Mouse (Mus musculus) embryonic facial prominence, embryonic 15.5 days (tissue): ENCODE results near the gene Tmie. TPM values are rescaled to one million over a fixed set of nuclear protein-coding genes. Genes with fewer than 3 reads are reported as not detected.

Experiments
- ATAC-seq: fragments of 200-750 bp; cut with Nextera tagmentation; 2 replicates; pipeline ENCODE4 v1.8.0; 2017; ENCODE audit warnings: low read depth, moderate TSS enrichment; ENCODE audit not compliant: insufficient number of reproducible peaks, low FRiP score, low TSS enrichment
- H3K27ac ChIP-seq: fragments of 300-500 bp; sonication (generic); replicated peaks from 2 replicates; pipeline ENCODE4 v1.5.1; 2015; ENCODE audit warnings: mild to moderate bottlenecking, inconsistent platforms
- H3K27me3 ChIP-seq: fragments of 300-500 bp; sonication (generic); 2 replicates; pipeline ENCODE4 v1.6.1; 2015; ENCODE audit warnings: inconsistent platforms
- H3K36me3 ChIP-seq: fragments of 300-500 bp; sonication (generic); 2 replicates; pipeline ENCODE4 v1.6.1; 2015; ENCODE audit warnings: mild to moderate bottlenecking, inconsistent platforms
- H3K4me1 ChIP-seq: fragments of 300-500 bp; sonication (generic); 2 replicates; pipeline ENCODE4 v1.6.1; 2015; ENCODE audit warnings: inconsistent platforms
- H3K4me2 ChIP-seq: fragments of 300-500 bp; sonication (generic); replicated peaks from 2 replicates; pipeline ENCODE4 v1.6.1; 2015; ENCODE audit warnings: mild to moderate bottlenecking, inconsistent platforms
- H3K4me3 ChIP-seq: fragments of 300-500 bp; sonication (generic); replicated peaks from 2 replicates; pipeline ENCODE4 v1.5.1; 2015; ENCODE audit warnings: mild to moderate bottlenecking, inconsistent platforms
- H3K9ac ChIP-seq: fragments of 300-500 bp; sonication (generic); 2 replicates; pipeline ENCODE4 v1.6.1; 2015; ENCODE audit warnings: inconsistent platforms
- H3K9me3 ChIP-seq: fragments of 300-500 bp; sonication (generic); replicated peaks from 2 replicates; pipeline ENCODE4 v1.6.1; 2016; ENCODE audit warnings: inconsistent platforms
- WGBS: fragments of 180-500 bp; shearing (Covaris S2); methylation state at CpG from one replicate; pipeline ENCODE4 v1.1.7; 2015; 5-methylcytosine and 5-hydroxymethylcytosine counted together
- polyA plus RNA-seq: library from polyadenylated mRNA; unstranded; fragments of >200 nt; fragmentation: Nextera tagmentation; extraction: Ambion mirVana; gene quantifications from 2 replicates; pipeline ENCODE4 v1.2.1, GENCODE M21; 2015

Tmie gene
- polyA plus RNA-seq, 1 experiment from 2014 or later, result 5.7 TPM

- Histone ChIP-seq H3K27me3 (no peaks in the 10 kb centered on the region), H3K9ac (no peak overlapping the region), H3K4me1 (no peaks in the 10 kb centered on the region), H3K27ac (no peak overlapping the region), H3K9me3 (no peaks in the 10 kb centered on the region), H3K4me2 (no peak overlapping the region), H3K4me3 (no peak overlapping the region), H3K36me3 (no peaks in the 10 kb centered on the region)
- 61% methylated on average over 4 of the region's 4 CpGs for WGBS
- ATAC-seq, result no peak
Measured at GRCm38 (mm10) chr9:110902271-110902670, 22.4 kb upstream of the Tmie start.

GRCm38 (mm10) chr9:110901204-110901603 is 21.3 kb upstream of the Tmie start:
- H3K36me3 ChIP-seq, result no peaks in the 10 kb centered on the region

GRCm38 (mm10) chr9:110899451-110900008 is 19.6 kb upstream of the Tmie start:
- Histone ChIP-seq H3K9ac (no peak overlapping the region), H3K4me2 (no peak overlapping the region), H3K36me3 (no peaks in the 10 kb centered on the region), H3K9me3 (no peaks in the 10 kb centered on the region), H3K27ac (no peak overlapping the region), H3K27me3 (no peaks in the 10 kb centered on the region), H3K4me3 (no peak overlapping the region), H3K4me1 (peaks cover 7% of the 10 kb centered on the region; the same call in 1 of the 2 replicates)
- WGBS, result 52% methylated on average over 10 of the region's 10 CpGs
- no peak for ATAC-seq

More at GRCm38 (mm10) chr9:110901204-110901603, 21.3 kb upstream of the Tmie start:
- Histone ChIP-seq H3K27me3 (no peaks in the 10 kb centered on the region), H3K4me3 (no peak overlapping the region), H3K4me2 (no peak overlapping the region), H3K9ac (no peak overlapping the region), H3K27ac (no peak overlapping the region), H3K4me1 (peaks cover 5% of the 10 kb centered on the region; the same call in 1 of the 2 replicates), H3K9me3 (no peaks in the 10 kb centered on the region)
- ATAC-seq, result no peak
- 77% methylated on average over 6 of the region's 6 CpGs for WGBS

- Histone ChIP-seq H3K9me3 (no peaks in the 10 kb centered on the region), H3K4me1 (peaks cover 7% of the 10 kb centered on the region; the same call in 1 of the 2 replicates), H3K9ac (no peak overlapping the region), H3K4me3 (no peak overlapping the region), H3K36me3 (0 out of 2 replicates have a peak, but pooled peaks cover 4% of the 10 kb centered on the region), H3K27me3 (no peaks in the 10 kb centered on the region), H3K27ac (no peak overlapping the region), H3K4me2 (no peak overlapping the region)
- WGBS, result 11% methylated on average over 6 of the region's 6 CpGs
- no peak for ATAC-seq
Measured at GRCm38 (mm10) chr9:110896595-110896994, 16.7 kb upstream of the Tmie start.

DNA sequence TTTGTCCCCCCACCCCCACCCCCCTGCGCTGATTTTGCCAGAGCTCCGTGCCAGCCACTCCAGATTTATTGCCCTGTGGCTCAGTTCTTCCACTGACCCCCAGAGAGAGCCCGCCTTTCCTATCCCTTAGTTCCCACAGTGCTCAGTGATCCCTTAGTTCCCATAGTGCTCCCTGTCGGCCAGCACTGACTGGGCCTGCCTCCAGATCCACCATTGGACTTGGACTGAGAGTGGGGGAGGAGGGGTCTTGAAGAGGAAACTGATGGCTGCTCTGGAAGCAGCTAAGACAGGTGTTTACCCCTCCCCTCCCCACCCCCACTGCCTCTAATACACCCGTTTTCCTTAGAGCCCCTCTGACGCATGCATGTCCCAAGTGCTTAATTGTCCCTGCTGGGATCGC is 16.1 kb upstream of the Tmie start:
- 0 out of 2 replicates have a peak, but pooled peaks cover 6% of the 10 kb centered on the region for H3K36me3 ChIP-seq
- no peak overlapping the region for H3K4me2 ChIP-seq
- ATAC-seq, result no peak
- peaks cover 7% of the 10 kb centered on the region; the same call in 1 of the 2 replicates for H3K4me1 ChIP-seq
- H3K4me3 ChIP-seq, result no peak overlapping the region
- no peak overlapping the region for H3K27ac ChIP-seq
- H3K27me3 ChIP-seq, result no peaks in the 10 kb centered on the region
- 31% methylated on average over 7 of the region's 7 CpGs for WGBS
- H3K9ac ChIP-seq, result no peak overlapping the region
- H3K9me3 ChIP-seq, result no peaks in the 10 kb centered on the region

DNA sequence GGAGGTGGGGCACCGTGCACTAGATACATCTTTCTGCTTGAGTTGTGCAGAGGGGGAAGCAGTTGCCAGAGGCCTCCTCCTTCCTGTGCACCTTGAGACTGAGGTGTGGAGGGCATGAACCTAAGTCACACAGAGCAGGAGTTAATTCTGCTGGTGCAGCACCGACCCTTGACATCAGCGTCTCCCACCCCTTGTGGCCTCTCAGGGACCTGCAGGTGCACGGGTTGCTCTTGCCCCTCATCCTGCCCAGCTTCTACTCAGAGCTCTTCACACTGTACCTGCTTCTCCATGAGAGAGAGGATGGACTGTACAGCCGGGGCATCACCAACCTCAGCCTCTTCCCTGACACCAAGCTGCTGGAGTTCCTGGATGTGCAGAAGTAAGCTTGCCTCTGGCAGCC is 15.6 kb upstream of the Tmie start:
- 0 out of 2 replicates have a peak, but pooled peaks cover 8% of the 10 kb centered on the region for H3K36me3 ChIP-seq
- H3K27ac ChIP-seq, result no peak overlapping the region
- no peak overlapping the region for H3K4me2 ChIP-seq
- H3K4me1 ChIP-seq, result peaks cover 7% of the 10 kb centered on the region; the same call in 1 of the 2 replicates
- no peaks in the 10 kb centered on the region for H3K9me3 ChIP-seq
- 61% methylated on average over 5 of the region's 5 CpGs for WGBS
- no peak overlapping the region for H3K4me3 ChIP-seq
- ATAC-seq, result no peak
- no peak overlapping the region for H3K9ac ChIP-seq
- no peaks in the 10 kb centered on the region for H3K27me3 ChIP-seq

- 58% methylated on average over 10 of the region's 10 CpGs for WGBS
- no peak for ATAC-seq
Measured at GRCm38 (mm10) chr9:110893429-110893828, 13.5 kb upstream of the Tmie start.

DNA sequence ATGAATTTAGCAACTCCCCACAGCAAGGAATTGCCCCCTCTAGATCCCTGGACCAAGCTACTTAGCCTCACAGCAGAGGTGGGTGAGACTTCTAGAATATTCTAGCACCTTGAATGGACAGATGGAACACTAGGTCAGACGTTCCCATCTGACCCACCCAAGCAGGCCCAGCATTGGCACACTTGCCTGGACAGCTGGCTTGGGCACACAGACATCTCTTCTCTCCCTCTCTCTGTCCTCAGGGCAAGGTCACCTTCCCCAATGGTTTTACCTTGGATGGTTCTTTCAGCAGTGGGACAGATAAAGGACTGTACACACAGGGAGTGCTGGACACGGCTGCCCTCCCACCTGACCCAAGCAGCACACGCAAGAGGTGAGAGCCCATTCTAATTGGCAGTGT is 12.6 kb upstream of the Tmie start:
- H3K27me3 ChIP-seq, result no peaks in the 10 kb centered on the region
- no peak overlapping the region for H3K4me3 ChIP-seq
- no peak overlapping the region for H3K4me2 ChIP-seq
- peaks cover 8% of the 10 kb centered on the region; the same call in 1 of the 2 replicates for H3K36me3 ChIP-seq
- peaks cover 11% of the 10 kb centered on the region for H3K4me1 ChIP-seq
- no peak overlapping the region for H3K27ac ChIP-seq
- ATAC-seq, result no peak
- no peaks in the 10 kb centered on the region for H3K9me3 ChIP-seq
- 83% methylated on average over 3 of the region's 3 CpGs for WGBS
- no peak overlapping the region for H3K9ac ChIP-seq

More at GRCm38 (mm10) chr9:110893429-110893828, 13.5 kb upstream of the Tmie start:
- Histone ChIP-seq H3K9ac (no peak overlapping the region), H3K4me1 (peaks cover 11% of the 10 kb centered on the region), H3K4me2 (no peak overlapping the region), H3K36me3 (peaks cover 8% of the 10 kb centered on the region; the same call in 1 of the 2 replicates), H3K27ac (no peak overlapping the region), H3K4me3 (no peak overlapping the region), H3K27me3 (no peaks in the 10 kb centered on the region), H3K9me3 (no peaks in the 10 kb centered on the region)

- Histone ChIP-seq H3K9ac (no peak overlapping the region), H3K27ac (no peak overlapping the region), H3K4me2 (no peak overlapping the region), H3K4me3 (no peak overlapping the region), H3K4me1 (peaks cover 7% of the 10 kb centered on the region), H3K36me3 (peaks cover 8% of the 10 kb centered on the region; the same call in 1 of the 2 replicates), H3K27me3 (no peaks in the 10 kb centered on the region), H3K9me3 (no peaks in the 10 kb centered on the region)
- 76% methylated on average over 12 of the region's 12 CpGs for WGBS
- ATAC-seq, result no peak
Measured at GRCm38 (mm10) chr9:110891077-110891828, 11.3 kb upstream of the Tmie start.

- no peak overlapping the region for H3K9ac ChIP-seq
- H3K4me2 ChIP-seq, result no peak overlapping the region
- H3K4me3 ChIP-seq, result no peak overlapping the region
- H3K36me3 ChIP-seq, result peaks cover 8% of the 10 kb centered on the region; the same call in 1 of the 2 replicates
- H3K9me3 ChIP-seq, result no peaks in the 10 kb centered on the region
- WGBS, result 15% methylated on average over 21 of the region's 21 CpGs
- H3K27me3 ChIP-seq, result no peaks in the 10 kb centered on the region
- no peak overlapping the region for H3K27ac ChIP-seq
- no peak for ATAC-seq
- peaks cover 4% of the 10 kb centered on the region for H3K4me1 ChIP-seq
Measured at GRCm38 (mm10) chr9:110890026-110890783, 10.3 kb upstream of the Tmie start.

DNA sequence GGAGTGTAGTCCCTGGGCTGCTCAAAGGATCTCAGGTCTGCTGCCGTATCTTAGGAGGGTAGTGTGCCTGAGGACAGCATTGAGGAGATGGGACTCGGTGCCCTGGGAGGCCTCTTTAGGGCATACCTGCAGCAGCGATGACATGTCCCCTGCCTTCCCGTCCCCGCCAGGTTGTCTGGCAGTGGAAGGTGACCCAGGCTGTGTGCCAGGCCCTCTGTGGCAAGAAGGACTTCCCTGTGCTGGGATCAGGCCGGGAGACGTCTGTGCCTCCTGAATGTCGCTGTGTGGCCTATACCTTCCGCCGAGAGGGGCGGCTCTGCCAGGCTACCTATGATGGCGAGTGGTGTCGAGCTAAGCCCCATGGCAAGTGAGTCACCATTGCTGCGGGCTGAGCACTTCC is 9.0 kb upstream of the Tmie start:
- Histone ChIP-seq H3K27ac (no peak overlapping the region), H3K4me1 (peaks cover 4% of the 10 kb centered on the region), H3K4me2 (no peak overlapping the region), H3K9me3 (no peaks in the 10 kb centered on the region), H3K4me3 (no peak overlapping the region), H3K9ac (no peak overlapping the region), H3K36me3 (peaks cover 8% of the 10 kb centered on the region; the same call in 1 of the 2 replicates), H3K27me3 (no peaks in the 10 kb centered on the region)
- 88% methylated on average over 14 of the region's 14 CpGs for WGBS
- no peak for ATAC-seq
